Mouse (Mus musculus): Measurements from ENCODE around the gene Osbpl10.

Gene Osbpl10

GRCm38 (mm10) chr9:115120678-115121224, 142.4 kb downstream of the Osbpl10 start:
- in situ Hi-C loops (cut with MboI; ENCODE audit: low pct_unique_long_range_greater_than_20kb in 1 of 2, low sequenced_read_pairs in 2 of 2, unreplicated experiment in 1 of 2) = no loop called here

GRCm38 (mm10) chr9:115127342-115127741, 149.0 kb downstream of the Osbpl10 start:
- in situ Hi-C loops (cut with MboI; ENCODE audit: low pct_unique_long_range_greater_than_20kb in 1 of 2, low sequenced_read_pairs in 2 of 2, unreplicated experiment in 1 of 2) = no loop called here

GRCm38 (mm10) chr9:115133926-115134325, 155.6 kb downstream of the Osbpl10 start:
- in situ Hi-C loops (cut with MboI; ENCODE audit: low pct_unique_long_range_greater_than_20kb in 1 of 2, low sequenced_read_pairs in 2 of 2, unreplicated experiment in 1 of 2) = no loop called here

DNA sequence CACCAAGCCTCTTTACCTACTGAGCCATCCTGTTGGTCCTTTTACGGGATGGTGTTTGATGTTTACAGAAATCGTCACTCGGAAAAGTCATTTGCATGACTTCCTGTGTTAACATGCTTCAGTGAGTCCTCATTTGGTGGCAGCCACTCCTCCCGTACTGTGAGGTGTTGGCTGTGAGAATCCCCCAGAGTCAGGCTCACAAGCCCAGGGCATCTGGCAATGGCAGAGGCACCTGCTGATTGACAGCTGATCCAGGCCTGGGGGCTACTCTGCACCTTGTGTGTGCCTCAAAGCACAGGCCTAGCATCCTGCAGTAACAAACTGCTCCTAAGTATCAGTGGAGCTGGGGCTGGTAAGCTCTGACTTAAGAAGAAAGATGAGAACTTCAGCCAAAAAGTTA, 156.4 kb downstream of the Osbpl10 start:
- in situ Hi-C loops (cut with MboI; ENCODE audit: low pct_unique_long_range_greater_than_20kb in 1 of 2, low sequenced_read_pairs in 2 of 2, unreplicated experiment in 1 of 2) = no loop called here

GRCm38 (mm10) chr9:115135352-115135751, 157.0 kb downstream of the Osbpl10 start:
- in situ Hi-C loops (cut with MboI; ENCODE audit: low pct_unique_long_range_greater_than_20kb in 1 of 2, low sequenced_read_pairs in 2 of 2, unreplicated experiment in 1 of 2) = no loop called here

DNA sequence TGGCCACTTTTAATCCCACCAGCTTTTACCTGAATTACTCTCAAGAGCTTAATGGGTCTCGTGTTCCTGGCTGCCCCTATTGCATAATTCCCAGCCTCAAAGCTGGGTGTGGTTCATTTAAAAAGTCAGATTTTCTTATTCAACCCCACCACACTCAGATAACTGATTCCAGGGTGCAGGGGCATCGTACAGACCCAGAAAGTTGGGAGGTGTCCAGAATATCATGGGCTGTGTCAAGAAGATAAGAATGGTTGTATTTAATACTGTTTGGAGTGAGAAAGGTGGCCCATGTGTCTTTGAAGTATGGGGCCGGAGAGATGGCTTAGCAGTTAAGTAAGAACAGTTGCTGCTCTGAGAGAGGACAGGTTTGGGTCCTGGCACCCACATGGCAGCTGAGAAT, 159.5 kb downstream of the Osbpl10 start:
- in situ Hi-C loops (cut with MboI; ENCODE audit: low pct_unique_long_range_greater_than_20kb in 1 of 2, low sequenced_read_pairs in 2 of 2, unreplicated experiment in 1 of 2) = no loop called here

- in situ Hi-C loops (cut with MboI; ENCODE audit: low pct_unique_long_range_greater_than_20kb in 1 of 2, low sequenced_read_pairs in 2 of 2, unreplicated experiment in 1 of 2) = no loop called here
Observed at GRCm38 (mm10) chr9:115139597-115140332, 161.4 kb downstream of the Osbpl10 start.

DNA sequence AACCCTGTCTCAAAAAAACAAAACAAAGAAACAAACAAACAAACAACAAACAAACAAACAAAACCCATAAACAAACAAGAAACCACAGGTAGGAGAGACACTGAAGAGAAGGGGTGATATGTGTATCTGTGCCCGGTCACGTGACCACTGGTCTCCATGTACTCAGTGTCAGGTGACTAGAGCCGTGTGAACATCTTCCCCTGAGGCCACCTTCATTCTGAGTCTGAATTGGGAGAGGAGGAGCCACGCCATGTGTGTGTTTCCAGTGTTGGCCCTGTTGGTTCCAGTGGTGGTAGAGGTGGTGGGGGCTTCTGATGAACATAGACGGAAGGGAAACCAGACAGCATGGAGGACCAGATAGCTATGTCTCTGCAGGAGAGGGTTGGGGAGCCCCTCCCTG, 168.8 kb downstream of the Osbpl10 start:
- in situ Hi-C loops (cut with MboI; ENCODE audit: low pct_unique_long_range_greater_than_20kb in 1 of 2, low sequenced_read_pairs in 2 of 2, unreplicated experiment in 1 of 2) = no loop called here

- in situ Hi-C loops (cut with MboI; ENCODE audit: low pct_unique_long_range_greater_than_20kb in 1 of 2, low sequenced_read_pairs in 2 of 2, unreplicated experiment in 1 of 2) = no loop called here
Observed at GRCm38 (mm10) chr9:115147586-115148355, 169.4 kb downstream of the Osbpl10 start.

DNA sequence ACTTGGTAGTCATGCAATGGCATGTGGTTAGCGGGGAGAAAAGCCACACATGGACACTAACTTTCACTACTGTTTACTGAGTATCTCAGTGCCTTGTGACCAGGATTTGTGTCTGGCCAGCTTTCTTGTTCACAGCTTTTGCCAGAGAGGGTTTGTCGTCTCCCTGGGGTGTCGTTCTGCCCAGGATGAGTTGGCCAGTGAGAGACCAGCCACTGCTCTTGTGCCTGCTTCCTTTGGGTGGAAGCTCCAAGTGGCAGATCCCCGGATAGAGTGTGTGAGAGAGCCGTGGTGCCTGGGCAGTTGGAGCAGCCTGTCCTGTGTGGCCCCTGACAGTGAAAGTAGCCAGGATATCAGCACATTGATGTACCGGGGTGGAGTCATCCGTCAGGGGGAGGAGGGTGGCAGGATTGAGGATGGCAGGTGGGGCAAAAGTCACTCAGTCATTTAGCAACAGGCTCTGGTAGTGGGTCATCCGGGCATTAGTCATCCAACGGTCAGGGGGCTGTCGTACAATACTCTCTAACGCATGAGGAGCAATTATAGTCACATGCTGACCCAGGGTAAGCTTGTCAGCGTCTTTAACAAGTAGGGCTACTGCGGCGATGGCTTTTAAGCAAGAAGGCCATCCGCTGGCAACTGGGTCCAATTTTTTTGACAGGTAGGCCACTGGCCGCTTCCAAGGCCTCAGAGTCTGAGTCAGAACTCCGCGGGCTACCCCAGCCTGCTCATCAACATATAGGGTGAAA, 170.8 kb downstream of the Osbpl10 start:
- in situ Hi-C loops (cut with MboI; ENCODE audit: low pct_unique_long_range_greater_than_20kb in 1 of 2, low sequenced_read_pairs in 2 of 2, unreplicated experiment in 1 of 2) = no loop called here

DNA sequence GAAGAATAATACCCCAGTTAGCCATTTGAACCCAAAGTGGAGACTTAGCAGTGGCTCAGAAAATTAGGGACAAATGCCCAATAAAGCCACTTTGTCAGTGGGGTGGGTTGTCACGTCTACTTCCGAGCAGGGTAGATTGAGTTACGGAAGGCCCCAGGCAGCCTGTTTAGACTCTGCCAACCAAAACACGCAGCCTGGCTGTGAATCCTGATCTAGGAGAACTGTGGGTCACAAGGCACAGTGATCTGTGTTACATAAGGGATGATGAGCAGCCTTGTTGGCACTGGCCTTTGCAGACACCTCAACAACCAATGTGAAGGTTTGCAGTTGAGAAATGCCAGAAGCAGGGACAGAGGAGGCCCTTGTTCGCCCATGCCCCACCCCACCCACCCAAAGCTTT, 183.2 kb downstream of the Osbpl10 start:
- in situ Hi-C loops (cut with MboI; ENCODE audit: low pct_unique_long_range_greater_than_20kb in 1 of 2, low sequenced_read_pairs in 2 of 2, unreplicated experiment in 1 of 2) = no loop called here

GRCm38 (mm10) chr9:115163031-115163430, 184.7 kb downstream of the Osbpl10 start:
- in situ Hi-C loops (cut with MboI; ENCODE audit: low pct_unique_long_range_greater_than_20kb in 1 of 2, low sequenced_read_pairs in 2 of 2, unreplicated experiment in 1 of 2) = no loop called here

DNA sequence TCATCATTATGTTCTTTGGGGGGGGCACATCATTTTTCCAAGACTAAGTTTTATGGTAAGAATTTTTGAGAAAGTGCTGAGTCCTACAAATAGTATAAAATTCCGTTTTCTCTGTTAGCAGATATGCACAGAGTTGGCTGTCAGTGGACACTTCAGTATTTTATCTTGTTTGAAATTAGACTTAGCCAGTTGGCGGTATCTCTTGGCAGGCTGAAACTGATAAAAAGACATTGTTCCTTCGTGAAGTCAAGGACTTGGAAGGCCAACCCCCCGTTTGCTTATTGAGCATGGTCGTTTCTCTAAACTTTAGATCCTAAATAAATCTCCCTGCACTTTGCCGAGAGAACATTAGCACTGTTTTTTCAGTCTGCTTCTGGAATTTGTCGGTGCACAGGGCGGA, 185.3 kb downstream of the Osbpl10 start:
- in situ Hi-C loops (cut with MboI; ENCODE audit: low pct_unique_long_range_greater_than_20kb in 1 of 2, low sequenced_read_pairs in 2 of 2, unreplicated experiment in 1 of 2) = no loop called here

DNA sequence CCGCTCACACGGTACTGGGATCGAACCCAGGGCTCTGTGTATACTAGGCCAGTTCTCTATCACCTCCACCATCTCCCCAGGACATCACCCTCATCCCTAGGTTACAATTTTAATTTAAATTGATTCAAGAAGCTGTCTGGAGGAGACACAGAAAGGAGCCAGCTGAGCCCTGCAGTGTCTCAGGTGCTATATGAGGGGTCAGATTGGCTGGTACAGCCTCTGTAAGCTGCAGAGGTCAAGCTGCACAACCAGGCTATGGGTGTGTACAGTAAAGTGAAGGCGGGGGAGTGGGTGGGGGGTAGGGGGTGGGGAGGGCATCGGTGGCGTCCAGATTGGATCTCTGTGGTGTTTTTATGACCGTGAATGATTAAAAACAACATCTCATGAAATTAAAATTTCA, 186.0 kb downstream of the Osbpl10 start:
- in situ Hi-C loops (cut with MboI; ENCODE audit: low pct_unique_long_range_greater_than_20kb in 1 of 2, low sequenced_read_pairs in 2 of 2, unreplicated experiment in 1 of 2) = no loop called here

DNA sequence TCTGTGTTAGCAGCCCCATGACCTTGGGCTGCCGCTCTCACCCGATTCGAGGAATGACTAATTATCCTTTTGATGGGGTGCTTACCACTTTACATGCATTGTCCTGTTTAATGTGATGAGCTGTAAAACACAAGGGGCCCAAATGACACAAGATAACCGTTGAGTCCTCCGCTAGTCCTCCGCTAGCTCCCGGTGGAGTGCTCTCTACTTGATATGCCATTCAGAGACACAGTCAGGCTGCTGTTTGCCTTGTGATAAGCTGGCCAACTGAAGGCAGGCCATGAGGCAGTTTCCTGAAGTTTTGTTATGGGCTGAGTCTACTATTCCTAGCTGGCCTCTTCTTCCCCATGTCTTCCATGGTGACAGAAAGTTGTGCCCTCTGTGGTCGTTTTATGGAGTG, 187.6 kb downstream of the Osbpl10 start:
- in situ Hi-C loops (cut with MboI; ENCODE audit: low pct_unique_long_range_greater_than_20kb in 1 of 2, low sequenced_read_pairs in 2 of 2, unreplicated experiment in 1 of 2) = no loop called here

DNA sequence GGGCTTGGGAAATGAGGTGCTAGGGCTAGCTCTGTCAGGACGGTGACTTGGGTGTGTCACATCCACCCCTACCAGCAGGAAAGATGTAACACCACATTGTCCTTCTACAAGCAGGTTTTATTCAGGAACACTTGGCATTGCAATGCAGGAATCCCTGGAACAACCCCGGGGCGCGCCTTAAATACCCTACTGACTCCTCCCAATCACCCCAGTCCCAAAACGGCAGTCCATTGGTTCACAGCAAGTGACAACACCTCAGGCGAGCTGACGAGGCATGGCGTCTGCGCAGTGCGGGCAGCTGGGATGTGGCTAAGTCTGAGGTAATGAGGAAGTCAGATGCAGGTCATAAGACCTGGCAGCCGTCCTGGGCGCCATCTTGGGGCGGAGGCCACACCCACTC, 191.2 kb downstream of the Osbpl10 start:
- in situ Hi-C loops (cut with MboI; ENCODE audit: low pct_unique_long_range_greater_than_20kb in 1 of 2, low sequenced_read_pairs in 2 of 2, unreplicated experiment in 1 of 2) = no loop called here

GRCm38 (mm10) chr9:115172096-115172495, 193.7 kb downstream of the Osbpl10 start:
- in situ Hi-C loops (cut with MboI; ENCODE audit: low pct_unique_long_range_greater_than_20kb in 1 of 2, low sequenced_read_pairs in 2 of 2, unreplicated experiment in 1 of 2) = no loop called here

GRCm38 (mm10) chr9:115179154-115179553, 200.8 kb downstream of the Osbpl10 start:
- in situ Hi-C loops (cut with MboI; ENCODE audit: low pct_unique_long_range_greater_than_20kb in 1 of 2, low sequenced_read_pairs in 2 of 2, unreplicated experiment in 1 of 2) = no loop called here

GRCm38 (mm10) chr9:115179935-115180334, 201.6 kb downstream of the Osbpl10 start:
- in situ Hi-C loops (cut with MboI; ENCODE audit: low pct_unique_long_range_greater_than_20kb in 1 of 2, low sequenced_read_pairs in 2 of 2, unreplicated experiment in 1 of 2) = no loop called here
